Mouse (Mus musculus) small intestine, adult 2 months (tissue): ENCODE data around the gene Pidd1.

Source experiments
- CTCF ChIP-seq: fragments of 200-500 bp; IDR thresholded peaks from 2 replicates; pipeline ENCODE4 v1.5.1; 2012; ENCODE audit warnings: low read depth, mild to moderate bottlenecking, control low read depth, inconsistent platforms, low read length, moderate library complexity, mixed read lengths; ENCODE audit not compliant: insufficient replicate concordance, insufficient read length; ENCODE audit errors: extremely low read depth
- POLR2A ChIP-seq: fragments of 200-500 bp; IDR thresholded peaks from 2 replicates; pipeline ENCODE4 v1.6.1; 2012; ENCODE audit warnings: low read depth, mild to moderate bottlenecking, control low read depth, inconsistent platforms, low read length, moderate library complexity

GRCm38 (mm10) chr7:141461521-141462332 lies 17.9 kb upstream of the Pidd1 start:
- TF ChIP-seq CTCF (peak; percentile 49; the same call in 1 of the 2 replicates), POLR2A (no peak)
